Mouse (Mus musculus): ENCODE measurements around the gene Naa20. TPM values are rescaled to one million over a fixed set of nuclear protein-coding genes. Genes with fewer than 3 reads are reported as not detected.

The Naa20 gene
- total RNA-seq (2023) = 31.0 TPM

GRCm38 (mm10) chr2:145901861-145902260 is at the start of gene Naa20:
Naa20 (plus strand) TSS chr2:145902099.

DNA sequence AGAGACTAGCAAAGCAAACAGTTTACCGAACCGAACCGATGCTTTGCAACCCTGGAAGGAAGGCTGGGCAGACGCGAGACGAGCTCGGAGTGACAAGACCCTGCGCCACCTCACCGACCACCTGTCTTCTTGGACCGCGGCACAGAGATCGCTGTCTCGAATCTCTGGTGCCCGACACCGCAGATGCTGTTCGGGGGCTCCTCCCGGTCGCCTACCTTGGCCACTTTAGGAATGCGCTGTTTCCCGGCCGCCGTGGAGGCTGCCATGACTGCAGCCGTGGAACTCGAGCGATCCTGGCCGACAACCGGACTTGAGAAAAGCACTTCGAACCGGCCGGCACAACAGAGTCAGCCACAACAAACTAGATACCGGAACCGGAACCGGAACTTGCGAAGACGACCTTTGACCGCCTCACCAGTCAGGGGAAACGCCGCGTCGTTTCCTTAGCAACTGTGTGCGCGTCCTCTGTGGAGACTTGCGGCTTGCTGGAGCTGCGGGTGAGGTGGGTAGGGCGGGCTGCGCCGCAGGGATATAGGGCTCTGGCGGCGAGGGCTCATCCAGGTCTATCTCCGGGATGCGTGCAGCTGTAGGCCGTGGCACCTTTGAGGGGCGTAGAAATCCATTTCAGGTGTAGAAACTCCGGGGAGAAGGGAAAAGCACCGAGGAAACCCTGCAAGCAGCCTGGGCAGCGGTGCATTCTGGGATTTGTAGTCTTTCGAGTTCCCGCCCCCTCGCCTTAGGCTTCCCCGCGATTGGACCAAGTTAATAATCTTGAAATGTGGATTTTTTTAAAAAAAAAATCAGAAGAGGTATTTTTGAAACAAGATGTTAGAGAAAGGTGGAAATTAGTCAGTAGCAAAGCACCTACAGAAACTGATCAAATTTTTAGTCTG is 32.7 kb downstream of the Naa20 start, which contains the start of the genes Cfap61 and Crnkl1:
Cfap61 (plus strand) TSS at position 446 of the 893 bp plus-strand sequence.
Crnkl1 (minus strand) TSS at position 676 of the 893 bp plus-strand sequence.

Other genes starting within 250 kb of the Naa20 start
- gene Rin2, start 226.9 kb upstream of the Naa20 start, total RNA-seq (2023) = 2.7 TPM
- gene Cfap61, start 32.7 kb downstream of the Naa20 start, total RNA-seq (2023) = not detected
- 46.6 TPM for gene Crnkl1, start 32.9 kb downstream of the Naa20 start, total RNA-seq (2023)